Mouse (Mus musculus) CH12.LX (cell line): ENCODE measurements around the gene Lpar5.

Source experiments
- CTCF ChIP-seq, 2 experiments: IDR thresholded peaks in 1 of 2; conservative IDR thresholded peaks in 1 of 2; 2 replicates each; pipeline ENCODE4 v1.5.1; 2011 to 2012; ENCODE audit warnings: low read depth in 2 of 2, low read length in 2 of 2, improper control_type of control experiment in 1 of 2, inconsistent platforms in 1 of 2, mild to moderate bottlenecking in 1 of 2, moderate library complexity in 1 of 2
- EP300 ChIP-seq: IDR thresholded peaks from 2 replicates; pipeline ENCODE4 v1.6.1; 2011; ENCODE audit warnings: low read length, improper control_type of control experiment
- MAFK ChIP-seq: IDR thresholded peaks from 2 replicates; pipeline ENCODE4 v1.6.1; 2011; ENCODE audit warnings: low read length, improper control_type of control experiment; ENCODE audit not compliant: insufficient replicate concordance
- MAZ ChIP-seq: IDR thresholded peaks from 2 replicates; pipeline ENCODE4 v1.6.1; 2012; ENCODE audit warnings: low read depth, mild to moderate bottlenecking, inconsistent platforms, low read length, improper control_type of control experiment, moderate library complexity
- NRF1 ChIP-seq: IDR thresholded peaks from 2 replicates; pipeline ENCODE4 v1.6.1; 2014; ENCODE audit warnings: low read depth, mild to moderate bottlenecking, inconsistent platforms, low read length, improper control_type of control experiment, moderate library complexity
- TCF12 ChIP-seq: IDR thresholded peaks from 2 replicates; pipeline ENCODE4 v1.6.1; 2014; ENCODE audit warnings: low read depth, mild to moderate bottlenecking, inconsistent platforms, low read length, improper control_type of control experiment

DNA sequence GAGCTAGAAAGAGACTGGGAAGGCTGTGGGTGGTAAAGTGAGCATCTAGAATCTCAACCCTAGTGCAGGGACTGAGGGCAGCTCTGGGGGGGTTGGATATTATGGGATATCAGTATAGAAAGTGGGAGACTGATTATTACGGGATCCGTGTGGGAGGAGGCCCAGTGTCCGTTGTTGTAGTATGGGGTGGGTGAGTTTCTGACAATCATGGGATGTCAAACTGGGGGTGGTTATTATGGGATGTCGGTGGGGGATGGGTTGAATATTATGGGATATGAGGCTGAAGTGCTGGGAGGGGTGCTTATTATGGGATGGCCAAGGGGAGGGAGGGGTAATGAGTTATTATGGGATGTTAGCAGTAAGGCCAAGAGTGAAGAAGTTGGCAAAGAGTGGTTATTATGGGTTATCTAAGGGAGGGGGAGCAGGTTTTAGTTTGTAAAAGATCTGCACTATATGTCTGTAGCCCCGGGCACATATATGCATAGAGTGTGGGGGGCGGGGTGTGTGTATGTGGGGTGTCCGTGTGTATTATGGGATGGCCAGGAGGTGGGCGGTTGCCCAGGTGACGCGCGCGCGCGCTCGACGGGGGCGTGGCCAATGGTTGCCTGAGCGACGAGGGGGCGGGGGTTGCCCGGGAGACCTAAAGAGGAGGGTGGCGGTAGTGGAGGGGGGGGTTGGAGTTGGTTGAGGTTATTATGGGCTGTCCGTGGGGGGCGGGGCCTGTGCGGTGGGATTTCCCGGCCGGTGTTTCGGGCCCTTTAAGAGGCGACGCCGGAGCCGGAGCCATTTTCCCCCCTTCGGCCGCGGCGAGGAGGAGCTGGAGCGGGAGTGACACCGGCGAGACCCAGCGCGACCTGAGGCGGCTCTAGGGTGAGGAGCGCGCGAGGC, 27.9 kb downstream of the Lpar5 start, which contains the start of gene Chd4:
- TF ChIP-seq EP300 (no peak), TCF12 (peak; percentile 79), MAFK (no peak), CTCF (conservative IDR thresholded peaks at IDR 0.05 in 1 of 2, IDR thresholded peaks at IDR 0.05 in 1 of 2; ENCODE audit: low read depth in 2 of 2, low read length in 2 of 2) (no peak), MAZ (peak; percentile 91), NRF1 (peak; percentile 66)
